Mouse (Mus musculus): ENCODE measurements around the gene Nos3. TPM values are rescaled to one million over a fixed set of nuclear protein-coding genes. Genes with fewer than 3 reads are reported as not detected.
A peak's percentile ranks its signal among the peaks of the same experiment; 100 is the strongest.

Gene Nos3
- polyA plus RNA-seq, 1 experiment from 2014 or later: 4.6 TPM

DNA sequence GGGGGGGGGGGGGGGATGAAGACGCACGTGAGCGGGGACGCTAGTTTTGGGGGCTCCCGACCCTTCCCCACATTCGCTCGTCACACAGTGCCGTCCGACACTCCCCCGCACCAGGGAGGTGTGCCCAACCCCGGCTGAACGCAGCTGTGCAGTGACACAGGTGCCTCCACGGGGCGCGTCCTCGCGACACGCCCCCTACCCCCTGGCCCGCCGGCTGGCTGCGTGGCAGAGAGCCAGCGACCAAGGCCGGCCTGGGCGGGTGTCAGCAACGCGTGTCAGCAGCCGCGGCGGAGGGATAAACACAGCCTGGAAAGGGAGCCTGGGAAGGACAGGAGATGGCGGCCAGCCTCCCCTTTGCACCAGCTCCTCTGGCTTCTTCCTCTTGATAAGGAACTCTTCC lies 16.1 kb upstream of the Nos3 start:
- peak overlapping the region; percentile 99 for H3K4me2 ChIP-seq (replicated peaks; ENCODE audit: low read depth, low read length)
- WGBS: 0% methylated on average over 28 of the region's 30 CpGs
- peak overlapping the region; percentile 43 for H3K4me3 ChIP-seq (ENCODE audit: low read depth, low read length)
- no peak for ATAC-seq (ENCODE audit: insufficient number of reproducible peaks, insufficient read depth, low FRiP score, low read depth)
- H3K9ac ChIP-seq (replicated peaks; ENCODE audit: low read depth, low read length): peak overlapping the region; percentile 25; the same call in 1 of the 2 replicates
- H3K36me3 ChIP-seq (ENCODE audit: control insufficient read depth, insufficient read depth, low read length): no peaks in the 10 kb centered on the region
- H3K27me3 ChIP-seq (ENCODE audit: control insufficient read depth, insufficient read depth, low read length): no peaks in the 10 kb centered on the region
- H3K27ac ChIP-seq (ENCODE audit: low read length): peak overlapping the region; percentile 69; the same call in 1 of the 2 replicates
- no peaks in the 10 kb centered on the region for H3K9me3 ChIP-seq (ENCODE audit: control insufficient read depth, low read depth, low read length)
- H3K4me1 ChIP-seq (ENCODE audit: control insufficient read depth, insufficient read depth, low read length): peaks cover 68% of the 10 kb centered on the region

DNA sequence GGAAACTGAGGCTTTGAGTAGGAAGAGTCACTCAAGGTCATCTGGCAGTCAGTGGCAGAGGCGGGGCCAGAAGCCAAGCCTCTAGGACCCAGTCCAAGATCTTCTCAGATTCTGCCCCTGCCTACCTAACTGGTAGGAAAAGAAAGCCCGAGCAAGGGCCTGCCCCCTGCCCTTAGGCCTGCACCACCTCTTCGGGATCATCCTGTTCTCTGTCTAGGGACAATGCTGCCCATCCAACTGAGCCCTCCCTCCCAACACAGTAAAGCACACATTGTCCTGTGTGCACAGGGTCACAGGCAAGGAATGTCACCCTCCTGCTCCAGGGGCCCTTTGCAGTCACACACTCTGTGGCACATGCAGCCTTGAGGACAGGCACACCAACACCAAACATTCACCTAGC lies 14.5 kb upstream of the Nos3 start:
- Histone ChIP-seq H3K9ac (replicated peaks; ENCODE audit: low read depth, low read length) (no peak overlapping the region), H3K4me2 (replicated peaks; ENCODE audit: low read depth, low read length) (peak overlapping the region; percentile 99), H3K9me3 (ENCODE audit: control insufficient read depth, low read depth, low read length) (no peaks in the 10 kb centered on the region), H3K27me3 (ENCODE audit: control insufficient read depth, insufficient read depth, low read length) (no peaks in the 10 kb centered on the region), H3K4me1 (ENCODE audit: control insufficient read depth, insufficient read depth, low read length) (peaks cover 54% of the 10 kb centered on the region), H3K4me3 (ENCODE audit: low read depth, low read length) (peak overlapping the region; percentile 68), H3K36me3 (ENCODE audit: control insufficient read depth, insufficient read depth, low read length) (no peaks in the 10 kb centered on the region), H3K27ac (ENCODE audit: low read length) (no peak overlapping the region)
- no peak for ATAC-seq (ENCODE audit: insufficient number of reproducible peaks, insufficient read depth, low FRiP score, low read depth)
- 46% methylated on average over 3 of the region's 3 CpGs for WGBS

DNA sequence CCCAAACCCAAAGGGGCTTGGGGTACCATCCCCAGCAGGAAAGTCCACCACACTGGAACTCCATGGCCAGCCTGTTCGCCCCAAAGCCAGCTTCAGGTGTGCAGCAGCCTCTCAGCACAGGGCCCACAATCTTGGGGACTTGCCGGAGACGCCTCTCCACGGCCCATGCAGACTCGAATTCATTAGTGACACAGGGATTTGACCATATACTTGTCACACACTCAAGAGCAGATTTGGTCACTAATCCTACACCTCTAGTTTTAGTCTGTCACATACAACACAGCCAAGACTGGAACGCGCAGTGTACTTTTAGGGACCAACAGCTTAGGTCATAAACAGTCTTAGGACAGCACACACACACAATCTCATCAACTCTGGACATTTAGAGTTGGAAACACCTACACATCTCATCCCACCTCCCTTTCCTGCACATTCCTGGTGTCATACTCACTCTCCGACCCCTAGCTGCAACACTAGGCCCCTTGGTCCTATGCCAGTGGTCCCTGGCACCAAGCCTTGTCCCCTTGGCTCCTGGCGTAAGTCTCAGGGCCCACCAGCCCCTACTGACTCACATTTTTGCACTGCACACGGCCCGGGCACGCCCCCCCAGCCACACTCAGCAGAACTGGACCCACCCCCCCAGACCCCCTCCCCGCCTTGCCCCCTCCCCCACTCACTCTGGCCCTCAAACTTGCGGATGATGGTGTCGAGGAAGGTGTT lies 13.9 kb upstream of the Nos3 start:
- no peaks in the 10 kb centered on the region for H3K27me3 ChIP-seq (ENCODE audit: control insufficient read depth, insufficient read depth, low read length)
- no peaks in the 10 kb centered on the region for H3K9me3 ChIP-seq (ENCODE audit: control insufficient read depth, low read depth, low read length)
- peak overlapping the region; percentile 80 for H3K9ac ChIP-seq (replicated peaks; ENCODE audit: low read depth, low read length)
- H3K4me1 ChIP-seq (ENCODE audit: control insufficient read depth, insufficient read depth, low read length): peaks cover 49% of the 10 kb centered on the region
- no peaks in the 10 kb centered on the region for H3K36me3 ChIP-seq (ENCODE audit: control insufficient read depth, insufficient read depth, low read length)
- ATAC-seq (ENCODE audit: insufficient number of reproducible peaks, insufficient read depth, low FRiP score, low read depth): no peak
- WGBS: 33% methylated on average over 15 of the region's 15 CpGs
- H3K4me3 ChIP-seq (ENCODE audit: low read depth, low read length): peak overlapping the region; percentile 68
- peak overlapping the region; percentile 99 for H3K4me2 ChIP-seq (replicated peaks; ENCODE audit: low read depth, low read length)
- H3K27ac ChIP-seq (ENCODE audit: low read length): peak overlapping the region; percentile 91

DNA sequence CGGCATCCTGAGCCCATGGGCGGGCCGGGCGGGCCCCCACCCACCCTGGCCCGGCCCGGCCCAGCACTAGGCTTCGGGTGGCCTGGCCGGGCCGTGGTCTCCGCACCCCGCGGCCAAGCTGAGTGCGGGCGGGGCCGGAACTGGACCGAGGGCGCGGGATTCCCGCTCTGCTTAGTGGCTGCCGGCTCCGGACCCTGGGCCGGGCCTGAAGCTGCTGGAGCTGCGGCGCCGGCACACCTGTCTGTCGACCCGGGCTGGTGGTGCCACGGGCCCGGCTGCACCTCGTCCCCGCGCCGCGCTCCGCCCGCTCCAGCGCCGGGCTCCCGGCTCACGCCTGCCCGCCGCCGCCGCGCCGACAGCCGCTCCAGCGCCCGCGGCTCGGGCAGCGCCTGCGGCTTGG lies 13.3 kb upstream of the Nos3 start, which contains the start of gene Kcnh2:
Gene Kcnh2 (minus strand): TSS at position 327 of the 400 bp plus-strand sequence.
- no peaks in the 10 kb centered on the region for H3K27me3 ChIP-seq (ENCODE audit: control insufficient read depth, insufficient read depth, low read length)
- H3K9ac ChIP-seq (replicated peaks; ENCODE audit: low read depth, low read length): peak within 1 kb of the TSS; percentile 80
- WGBS: under 1% methylated on average over 45 of the region's 53 CpGs
- no peaks in the 10 kb centered on the region for H3K9me3 ChIP-seq (ENCODE audit: control insufficient read depth, low read depth, low read length)
- peaks cover 49% of the 10 kb centered on the region for H3K4me1 ChIP-seq (ENCODE audit: control insufficient read depth, insufficient read depth, low read length)
- H3K27ac ChIP-seq (ENCODE audit: low read length): peak within 1 kb of the TSS; percentile 91
- H3K4me3 ChIP-seq (ENCODE audit: low read depth, low read length): peak within 1 kb of the TSS; percentile 68
- H3K4me2 ChIP-seq (replicated peaks; ENCODE audit: low read depth, low read length): peak within 1 kb of the TSS; percentile 99
- H3K36me3 ChIP-seq (ENCODE audit: control insufficient read depth, insufficient read depth, low read length): no peaks in the 10 kb centered on the region
- 0 out of 2 replicates have a peak, but pooled peaks have one; percentile 11 for ATAC-seq (ENCODE audit: insufficient number of reproducible peaks, insufficient read depth, low FRiP score, low read depth)

DNA sequence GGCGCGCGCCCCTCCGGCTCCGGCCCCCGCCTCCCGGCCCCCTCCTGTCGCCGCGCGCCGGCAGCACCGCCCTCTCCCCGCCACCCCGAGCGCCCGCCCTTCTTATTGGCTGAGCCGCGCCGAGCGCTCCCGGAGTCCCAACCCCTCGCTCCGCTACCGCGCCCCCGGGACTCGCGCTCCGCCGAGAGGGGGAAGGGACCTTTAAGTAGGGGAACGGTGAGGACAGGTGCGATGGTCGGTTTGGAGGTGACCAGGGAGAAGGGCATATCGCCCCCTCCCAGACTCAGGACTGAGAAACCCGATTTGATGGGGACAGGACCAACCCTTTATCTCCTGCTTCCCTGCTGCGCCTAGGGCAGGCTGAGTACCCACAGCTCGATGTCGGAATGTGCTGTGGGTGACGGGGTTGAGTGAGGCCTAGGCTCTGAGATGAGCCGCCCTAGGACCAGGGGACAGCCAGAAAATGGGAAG lies 12.9 kb upstream of the Nos3 start:
- Histone ChIP-seq H3K4me1 (ENCODE audit: control insufficient read depth, insufficient read depth, low read length) (peaks cover 49% of the 10 kb centered on the region), H3K4me2 (replicated peaks; ENCODE audit: low read depth, low read length) (peak overlapping the region; percentile 99), H3K27ac (ENCODE audit: low read length) (peak overlapping the region; percentile 91), H3K4me3 (ENCODE audit: low read depth, low read length) (peak overlapping the region; percentile 68), H3K27me3 (ENCODE audit: control insufficient read depth, insufficient read depth, low read length) (no peaks in the 10 kb centered on the region), H3K36me3 (ENCODE audit: control insufficient read depth, insufficient read depth, low read length) (no peaks in the 10 kb centered on the region), H3K9me3 (ENCODE audit: control insufficient read depth, low read depth, low read length) (no peaks in the 10 kb centered on the region), H3K9ac (replicated peaks; ENCODE audit: low read depth, low read length) (peak overlapping the region; percentile 80)
- ATAC-seq (ENCODE audit: insufficient number of reproducible peaks, insufficient read depth, low FRiP score, low read depth): peak; percentile 78
- under 1% methylated on average over 36 of the region's 41 CpGs for WGBS

DNA sequence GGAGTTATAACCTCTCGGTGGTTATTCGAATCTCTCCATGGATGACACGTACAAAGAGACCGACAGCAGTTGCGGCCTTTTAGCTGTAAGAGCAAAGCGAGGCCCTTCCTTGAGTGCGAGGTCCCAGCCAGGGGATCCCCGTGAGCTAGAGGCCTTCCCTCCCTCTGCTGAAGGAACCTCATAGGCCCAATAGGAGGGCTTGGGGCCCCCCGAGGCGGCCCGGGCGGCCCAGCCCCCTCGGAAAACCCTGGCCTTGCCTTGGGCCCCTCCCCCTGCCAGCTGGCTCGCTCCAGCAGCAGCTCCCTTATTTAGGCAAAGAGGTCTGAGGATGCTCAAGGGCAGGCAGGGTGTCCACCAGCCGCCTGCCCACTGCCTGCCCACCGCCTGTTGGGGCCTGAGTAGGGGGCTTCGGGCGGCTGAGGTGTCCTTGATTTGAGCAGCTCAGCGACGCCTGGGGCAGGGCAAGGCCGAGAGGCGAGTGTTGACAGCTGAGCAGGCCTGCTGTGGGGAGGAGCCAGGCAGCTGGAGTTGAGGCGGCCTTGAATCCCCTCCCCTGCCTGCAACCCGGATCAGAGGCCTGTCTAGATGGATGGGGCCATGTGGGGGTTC lies 12.3 kb upstream of the Nos3 start:
- H3K9me3 ChIP-seq (ENCODE audit: control insufficient read depth, low read depth, low read length): no peaks in the 10 kb centered on the region
- peak; percentile 71 for ATAC-seq (ENCODE audit: insufficient number of reproducible peaks, insufficient read depth, low FRiP score, low read depth)
- H3K4me3 ChIP-seq (ENCODE audit: low read depth, low read length): peak overlapping the region; percentile 68
- no peaks in the 10 kb centered on the region for H3K36me3 ChIP-seq (ENCODE audit: control insufficient read depth, insufficient read depth, low read length)
- WGBS: 1% methylated on average over 24 of the region's 24 CpGs
- H3K9ac ChIP-seq (replicated peaks; ENCODE audit: low read depth, low read length): peak overlapping the region; percentile 14; the same call in 1 of the 2 replicates
- peak overlapping the region; percentile 91 for H3K27ac ChIP-seq (ENCODE audit: low read length)
- no peaks in the 10 kb centered on the region for H3K27me3 ChIP-seq (ENCODE audit: control insufficient read depth, insufficient read depth, low read length)
- peak overlapping the region; percentile 99 for H3K4me2 ChIP-seq (replicated peaks; ENCODE audit: low read depth, low read length)
- peaks cover 44% of the 10 kb centered on the region for H3K4me1 ChIP-seq (ENCODE audit: control insufficient read depth, insufficient read depth, low read length)

DNA sequence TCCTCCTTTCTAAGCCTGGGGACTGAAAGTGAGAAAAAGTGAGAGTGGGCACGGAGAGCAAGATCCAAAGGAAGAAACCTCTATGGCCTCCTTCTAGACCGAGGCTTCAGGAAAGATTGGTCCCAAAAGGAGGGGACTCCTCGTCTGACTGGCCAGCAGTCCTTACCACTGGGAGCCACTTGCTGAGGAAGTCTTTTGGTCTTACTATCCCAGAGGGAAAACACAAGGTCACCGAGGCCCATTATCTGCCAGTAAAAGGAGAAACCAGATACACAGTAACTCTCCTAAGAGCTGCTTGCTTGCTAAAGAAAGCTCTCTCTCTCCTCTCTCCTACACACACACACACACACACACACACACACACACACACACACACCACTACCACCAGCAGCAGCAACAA lies 11.3 kb upstream of the Nos3 start:
- no peaks in the 10 kb centered on the region for H3K36me3 ChIP-seq (ENCODE audit: control insufficient read depth, insufficient read depth, low read length)
- H3K9me3 ChIP-seq (ENCODE audit: control insufficient read depth, low read depth, low read length): no peaks in the 10 kb centered on the region
- ATAC-seq (ENCODE audit: insufficient number of reproducible peaks, insufficient read depth, low FRiP score, low read depth): no peak
- peaks cover 34% of the 10 kb centered on the region for H3K4me1 ChIP-seq (ENCODE audit: control insufficient read depth, insufficient read depth, low read length)
- WGBS: 30% methylated on average over 4 of the region's 4 CpGs
- 0 out of 2 replicates have a peak overlapping the region, but pooled peaks have one; percentile 68 for H3K4me3 ChIP-seq (ENCODE audit: low read depth, low read length)
- H3K27ac ChIP-seq (ENCODE audit: low read length): peak overlapping the region; percentile 91
- H3K9ac ChIP-seq (replicated peaks; ENCODE audit: low read depth, low read length): no peak overlapping the region
- no peaks in the 10 kb centered on the region for H3K27me3 ChIP-seq (ENCODE audit: control insufficient read depth, insufficient read depth, low read length)
- peak overlapping the region; percentile 99 for H3K4me2 ChIP-seq (replicated peaks; ENCODE audit: low read depth, low read length)

DNA sequence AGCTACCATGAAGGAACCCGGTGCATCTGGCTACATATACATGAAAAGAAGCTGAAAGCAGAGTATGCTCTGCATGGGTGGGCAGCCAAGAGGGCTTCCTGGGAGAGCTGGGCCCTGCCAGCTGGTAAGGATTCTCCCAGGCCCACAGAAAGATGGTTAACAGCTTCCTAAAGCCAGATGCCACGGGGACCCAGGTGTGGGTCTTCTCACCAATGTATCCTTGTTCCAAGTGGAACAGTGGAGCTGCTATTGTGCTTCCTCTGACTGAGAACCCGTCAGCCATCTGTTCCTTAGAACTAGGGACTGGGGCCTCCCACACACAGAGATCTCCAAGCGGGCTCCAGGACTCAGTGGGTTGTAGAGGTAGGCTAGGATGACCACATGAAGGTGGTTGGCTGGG lies 7.8 kb upstream of the Nos3 start:
- no peaks in the 10 kb centered on the region for H3K9me3 ChIP-seq (ENCODE audit: control insufficient read depth, low read depth, low read length)
- WGBS: 63% methylated on average over 4 of the region's 4 CpGs
- H3K4me3 ChIP-seq (ENCODE audit: low read depth, low read length): no peak overlapping the region
- H3K36me3 ChIP-seq (ENCODE audit: control insufficient read depth, insufficient read depth, low read length): no peaks in the 10 kb centered on the region
- no peak for ATAC-seq (ENCODE audit: insufficient number of reproducible peaks, insufficient read depth, low FRiP score, low read depth)
- H3K27ac ChIP-seq (ENCODE audit: low read length): no peak overlapping the region
- H3K4me2 ChIP-seq (replicated peaks; ENCODE audit: low read depth, low read length): no peak overlapping the region
- no peaks in the 10 kb centered on the region for H3K27me3 ChIP-seq (ENCODE audit: control insufficient read depth, insufficient read depth, low read length)
- peaks cover 9% of the 10 kb centered on the region; the same call in 1 of the 2 replicates for H3K4me1 ChIP-seq (ENCODE audit: control insufficient read depth, insufficient read depth, low read length)
- H3K9ac ChIP-seq (replicated peaks; ENCODE audit: low read depth, low read length): no peak overlapping the region

All from stomach, embryonic 14.5 days (tissue).